Mouse (Mus musculus): ENCODE data around the gene Nup214.

- TF ChIP-seq POLR2A (IDR thresholded peaks at IDR 0.05; ENCODE audit: low read depth, low read length) (peak; percentile 38), CTCF (IDR thresholded peaks at IDR 0.05; ENCODE audit: extremely low read depth, insufficient read depth, insufficient read length, insufficient replicate concordance) (no peak)
These were observed at the start of gene Nup214 for GRCm38 (mm10) chr2:31974141-31974808.

Measured in spleen, adult 2 months (tissue).